Mouse (Mus musculus): ENCODE results near the gene Ruvbl2. TPM values are rescaled to one million over a fixed set of nuclear protein-coding genes. Genes with fewer than 3 reads are reported as not detected.

Ruvbl2 gene
- polyA plus RNA-seq, 2 experiments = 119 to 120 TPM

DNA sequence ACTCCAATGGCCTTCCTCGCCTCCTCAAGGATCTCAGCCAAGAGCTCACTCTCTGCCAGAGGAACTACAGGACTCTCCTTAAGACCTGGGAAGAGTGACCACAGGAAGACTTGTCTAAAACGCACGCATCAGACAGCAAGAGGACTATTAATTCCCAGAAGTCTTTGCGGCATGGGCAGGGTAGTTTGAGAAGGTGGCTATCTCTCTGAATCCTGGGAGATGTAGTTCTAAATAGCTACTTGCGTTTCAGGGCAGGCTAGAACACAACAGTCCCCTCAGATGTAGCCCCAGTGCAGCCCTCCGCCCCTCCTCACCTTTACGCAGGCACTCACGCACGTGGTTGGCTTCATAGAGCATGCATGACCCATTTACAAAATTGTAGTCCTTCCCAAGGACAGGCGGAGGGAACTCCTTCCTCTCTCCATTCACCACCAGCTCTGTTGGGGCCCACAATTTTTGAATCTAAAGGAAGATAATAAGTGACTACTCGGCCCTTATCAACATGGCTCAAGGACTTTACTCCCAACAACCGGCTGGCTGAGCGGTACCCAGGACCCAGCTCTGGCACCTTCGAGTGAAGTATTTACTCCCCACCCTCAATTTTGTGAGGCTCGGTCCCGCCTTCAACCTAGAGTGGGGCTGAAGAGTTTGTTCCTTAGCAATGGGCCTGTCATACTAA is 37.5 kb upstream of the Ruvbl2 start:
- Histone ChIP-seq H3K4me1 (ENCODE audit: control insufficient read depth, insufficient read depth, low read length) (no peaks in the 10 kb centered on the region), H3K9ac (ENCODE audit: low read depth, low read length, severe bottlenecking) (peak overlapping the region; percentile 38; the same call in 1 of the 2 replicates), H3K9me3 (ENCODE audit: control insufficient read depth, low read length) (no peaks in the 10 kb centered on the region), H3K27ac (replicated peaks; ENCODE audit: low read depth, low read length) (no peak overlapping the region), H3K4me3 (replicated peaks; ENCODE audit: low read length) (peak overlapping the region; percentile 25; the same call in 1 of the 2 replicates), H3K4me2 (replicated peaks; ENCODE audit: low read depth, low read length, severe bottlenecking) (peak overlapping the region; percentile 41; the same call in 1 of the 2 replicates), H3K27me3 (ENCODE audit: control insufficient read depth, insufficient read depth, low read length) (no peaks in the 10 kb centered on the region), H3K36me3 (ENCODE audit: control insufficient read depth, insufficient read depth, low read length) (0 out of 2 replicates have a peak, but pooled peaks cover 3% of the 10 kb centered on the region)
- TF ChIP-seq POLR2A (IDR thresholded peaks at IDR 0.05; ENCODE audit: borderline replicate concordance, extremely low read depth, insufficient read depth, insufficient read length) = no peak
- ATAC-seq (ENCODE audit: low FRiP score, low read depth) = no peak
- 64% methylated on average over 16 of the region's 16 CpGs for WGBS
- no peak for DNase-seq (ENCODE audit: low spot score)

- DNase-seq (ENCODE audit: low spot score) = peak; percentile 88
- H3K4me3 ChIP-seq (replicated peaks; ENCODE audit: low read length) = no peak overlapping the region
- H3K4me1 ChIP-seq (ENCODE audit: control insufficient read depth, insufficient read depth, low read length) = peaks cover 2% of the 10 kb centered on the region; the same call in 1 of the 2 replicates
- H3K27ac ChIP-seq (replicated peaks; ENCODE audit: low read depth, low read length) = no peak overlapping the region
- whole genome bisulfite sequencing = 7% methylated on average over 3 of the region's 3 CpGs
- no peak for ATAC-seq (ENCODE audit: low FRiP score, low read depth)
- no peaks in the 10 kb centered on the region for H3K27me3 ChIP-seq (ENCODE audit: control insufficient read depth, insufficient read depth, low read length)
- H3K36me3 ChIP-seq (ENCODE audit: control insufficient read depth, insufficient read depth, low read length) = no peaks in the 10 kb centered on the region
- H3K9me3 ChIP-seq (ENCODE audit: control insufficient read depth, low read length) = no peaks in the 10 kb centered on the region
- no peak overlapping the region for H3K4me2 ChIP-seq (replicated peaks; ENCODE audit: low read depth, low read length, severe bottlenecking)
- TF ChIP-seq POLR2A (IDR thresholded peaks at IDR 0.05; ENCODE audit: borderline replicate concordance, extremely low read depth, insufficient read depth, insufficient read length) = no peak
- H3K9ac ChIP-seq (ENCODE audit: low read depth, low read length, severe bottlenecking) = no peak overlapping the region
Observed at GRCm38 (mm10) chr7:45470869-45471268, 33.0 kb upstream of the Ruvbl2 start.

DNA sequence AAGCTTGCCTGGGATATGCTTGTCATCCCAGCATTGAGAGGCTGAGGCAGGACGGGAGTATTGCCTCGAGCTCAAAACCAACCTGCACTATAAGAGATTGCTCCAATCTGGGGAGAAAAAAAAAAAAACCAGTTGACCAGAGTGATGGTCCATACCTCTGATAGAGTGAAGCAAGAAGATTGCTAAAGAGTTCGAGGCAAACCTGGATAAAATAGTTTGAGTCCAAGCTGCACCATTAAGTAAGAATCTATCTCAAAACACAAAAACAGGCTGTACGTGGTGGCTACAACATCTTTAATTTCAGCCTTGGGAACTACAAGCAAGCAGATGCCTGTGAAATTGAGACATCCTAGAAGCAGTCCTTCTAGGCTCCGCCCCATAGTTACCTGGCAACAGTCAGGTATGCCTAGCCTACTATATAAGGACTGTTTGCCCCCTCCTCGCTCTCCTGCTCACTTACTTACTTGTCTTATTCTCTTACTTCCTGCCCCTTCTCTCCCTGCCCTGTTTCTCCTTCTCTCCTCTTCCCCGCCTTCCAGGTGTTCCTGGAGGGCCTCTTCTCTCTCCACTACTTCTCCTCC is 29.3 kb upstream of the Ruvbl2 start:
- H3K9me3 ChIP-seq (ENCODE audit: control insufficient read depth, low read length) = no peaks in the 10 kb centered on the region
- H3K27ac ChIP-seq (replicated peaks; ENCODE audit: low read depth, low read length) = no peak overlapping the region
- H3K4me1 ChIP-seq (ENCODE audit: control insufficient read depth, insufficient read depth, low read length) = peaks cover 7% of the 10 kb centered on the region; the same call in 1 of the 2 replicates
- peaks cover 27% of the 10 kb centered on the region for H3K36me3 ChIP-seq (ENCODE audit: control insufficient read depth, insufficient read depth, low read length)
- 32% methylated on average over 7 of the region's 7 CpGs for WGBS
- no peaks in the 10 kb centered on the region for H3K27me3 ChIP-seq (ENCODE audit: control insufficient read depth, insufficient read depth, low read length)
- no peak overlapping the region for H3K9ac ChIP-seq (ENCODE audit: low read depth, low read length, severe bottlenecking)
- peak overlapping the region; percentile 89 for H3K4me3 ChIP-seq (replicated peaks; ENCODE audit: low read length)
- H3K4me2 ChIP-seq (replicated peaks; ENCODE audit: low read depth, low read length, severe bottlenecking) = peak overlapping the region; percentile 84
- ATAC-seq (ENCODE audit: low FRiP score, low read depth) (no peak), DNase-seq (ENCODE audit: low spot score) (no peak)
- no peak for TF ChIP-seq POLR2A (IDR thresholded peaks at IDR 0.05; ENCODE audit: borderline replicate concordance, extremely low read depth, insufficient read depth, insufficient read length)

GRCm38 (mm10) chr7:45466283-45467089 is 28.6 kb upstream of the Ruvbl2 start, which contains the start of gene Bax:
Gene Bax, minus strand, starts transcription at chr7:45466898.
- TF ChIP-seq POLR2A (IDR thresholded peaks at IDR 0.05; ENCODE audit: borderline replicate concordance, extremely low read depth, insufficient read depth, insufficient read length) = 0 out of 2 replicates have a peak, but pooled peaks have one; percentile 52
- DNase-seq (ENCODE audit: low spot score) (peak; percentile 98), ATAC-seq (ENCODE audit: low FRiP score, low read depth) (peak; percentile 86)
- Histone ChIP-seq H3K27me3 (ENCODE audit: control insufficient read depth, insufficient read depth, low read length) (no peaks in the 10 kb centered on the region), H3K4me3 (replicated peaks; ENCODE audit: low read length) (peak within 1 kb of the TSS; percentile 89), H3K4me1 (ENCODE audit: control insufficient read depth, insufficient read depth, low read length) (peaks cover 7% of the 10 kb centered on the region; the same call in 1 of the 2 replicates), H3K9me3 (ENCODE audit: control insufficient read depth, low read length) (no peaks in the 10 kb centered on the region), H3K9ac (ENCODE audit: low read depth, low read length, severe bottlenecking) (peak within 1 kb of the TSS; percentile 74), H3K36me3 (ENCODE audit: control insufficient read depth, insufficient read depth, low read length) (peaks cover 33% of the 10 kb centered on the region), H3K4me2 (replicated peaks; ENCODE audit: low read depth, low read length, severe bottlenecking) (peak within 1 kb of the TSS; percentile 84), H3K27ac (replicated peaks; ENCODE audit: low read depth, low read length) (no peak within 1 kb of the TSS)
- under 1% methylated on average over 24 of the region's 58 CpGs for WGBS

DNA sequence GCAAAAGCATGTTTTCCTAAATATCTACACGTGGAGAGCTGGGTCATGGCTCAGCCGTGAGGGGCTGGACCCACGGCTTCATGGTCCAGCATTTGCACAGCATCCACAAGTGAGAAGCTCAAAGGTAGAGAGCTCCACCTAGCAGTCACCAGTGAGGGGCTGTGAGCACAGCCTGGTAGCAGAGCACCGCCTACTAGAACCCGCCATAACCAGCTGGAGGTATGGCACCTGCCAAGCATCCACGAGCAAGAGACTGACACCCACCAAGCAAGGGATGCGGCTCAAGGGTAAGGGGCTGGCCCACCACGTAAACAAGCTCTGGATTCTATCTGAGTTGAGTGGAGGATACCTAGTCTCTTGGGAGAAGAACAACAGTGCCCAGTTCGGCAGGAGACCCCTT is 27.7 kb upstream of the Ruvbl2 start:
- Histone ChIP-seq H3K36me3 (ENCODE audit: control insufficient read depth, insufficient read depth, low read length) (peaks cover 37% of the 10 kb centered on the region), H3K4me1 (ENCODE audit: control insufficient read depth, insufficient read depth, low read length) (peaks cover 13% of the 10 kb centered on the region), H3K4me3 (replicated peaks; ENCODE audit: low read length) (peak overlapping the region; percentile 89; the same call in 1 of the 2 replicates), H3K4me2 (replicated peaks; ENCODE audit: low read depth, low read length, severe bottlenecking) (peak overlapping the region; percentile 84), H3K27ac (replicated peaks; ENCODE audit: low read depth, low read length) (no peak overlapping the region), H3K9me3 (ENCODE audit: control insufficient read depth, low read length) (no peaks in the 10 kb centered on the region), H3K27me3 (ENCODE audit: control insufficient read depth, insufficient read depth, low read length) (no peaks in the 10 kb centered on the region), H3K9ac (ENCODE audit: low read depth, low read length, severe bottlenecking) (no peak overlapping the region; the same call in 1 of the 2 replicates)
- WGBS = 78% methylated on average over 9 of the region's 9 CpGs
- ATAC-seq (ENCODE audit: low FRiP score, low read depth) (no peak), DNase-seq (ENCODE audit: low spot score) (no peak)
- no peak for TF ChIP-seq POLR2A (IDR thresholded peaks at IDR 0.05; ENCODE audit: borderline replicate concordance, extremely low read depth, insufficient read depth, insufficient read length)
